Mouse (Mus musculus) embryonic facial prominence, embryonic 14.5 days (tissue): ENCODE measurements at regions not wholly inside any gene's neighbourhood (a gene's known extent, or its start where the extent isn't known, plus 50 kb on each side); places are given as distances from the start of the nearest gene placed in this dataset.

ENCODE experiments used
- ATAC-seq: fragments of 200-750 bp; cut with Nextera tagmentation; 2 replicates; pipeline ENCODE4 v1.8.0; 2017; ENCODE audit warnings: low read depth, moderate number of reproducible peaks, moderate TSS enrichment
- DNase-seq: peaks from one replicate; pipeline ENCODE4 v3.0.0-alpha.2; 2015; ENCODE audit warnings: low spot score
- H3K27ac ChIP-seq: fragments of 300-500 bp; sonication (generic); replicated peaks from 2 replicates; pipeline ENCODE4 v1.5.1; 2014; ENCODE audit warnings: low read depth, mild to moderate bottlenecking, low read length, moderate library complexity
- H3K27me3 ChIP-seq: fragments of 300-500 bp; sonication (generic); replicated peaks from 2 replicates; pipeline ENCODE4 v1.6.1; 2014; ENCODE audit warnings: low read length; ENCODE audit not compliant: control insufficient read depth, insufficient read depth
- H3K36me3 ChIP-seq: fragments of 300-500 bp; sonication (generic); 2 replicates; pipeline ENCODE4 v1.6.1; 2014; ENCODE audit warnings: low read length, mixed read lengths; ENCODE audit not compliant: control insufficient read depth, insufficient read depth
- H3K4me1 ChIP-seq: fragments of 300-500 bp; sonication (generic); 2 replicates; pipeline ENCODE4 v1.6.1; 2014; ENCODE audit warnings: antibody characterized with exemption, low read length; ENCODE audit not compliant: control insufficient read depth, insufficient read depth
- H3K4me2 ChIP-seq: fragments of 300-500 bp; sonication (generic); 2 replicates; pipeline ENCODE4 v1.6.1; 2014; ENCODE audit warnings: low read depth, mild to moderate bottlenecking, low read length, moderate library complexity, mixed read lengths
- H3K4me3 ChIP-seq: fragments of 300-500 bp; sonication (generic); 2 replicates; pipeline ENCODE4 v1.5.1; 2014; ENCODE audit warnings: low read depth, mild to moderate bottlenecking, low read length
- H3K9ac ChIP-seq: fragments of 300-500 bp; sonication (generic); 2 replicates; pipeline ENCODE4 v1.6.1; 2014; ENCODE audit warnings: low read depth, mild to moderate bottlenecking, low read length, moderate library complexity, mixed read lengths
- H3K9me3 ChIP-seq: fragments of 300-500 bp; sonication (generic); 2 replicates; pipeline ENCODE4 v1.6.1; 2016; ENCODE audit warnings: low read length; ENCODE audit not compliant: control insufficient read depth
- WGBS: fragments of 180-500 bp; shearing (Covaris S2); extraction: QIAGEN DNeasy Blood & Tissue Kit; methylation state at CpG from one replicate; pipeline ENCODE4 v1.1.7; 2014; 5-methylcytosine and 5-hydroxymethylcytosine counted together

DNA sequence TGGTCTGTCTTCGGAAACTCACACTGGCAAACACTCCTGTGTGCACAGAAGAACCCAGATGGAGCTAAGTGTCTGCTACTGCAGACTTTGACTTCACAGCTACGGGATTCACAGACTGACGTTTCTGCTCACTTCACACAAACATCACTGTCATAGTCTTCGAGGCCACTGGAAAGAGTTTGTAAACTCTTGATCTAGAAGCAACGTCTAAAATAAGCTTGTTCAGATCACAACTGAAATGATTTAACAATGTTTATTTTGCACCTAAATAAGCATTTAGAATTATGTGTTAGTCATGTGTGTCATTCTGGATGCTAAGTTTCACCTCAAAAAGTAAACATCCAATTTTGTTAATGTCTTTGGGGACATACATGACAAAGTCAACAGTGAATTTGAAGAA lies 221.7 kb downstream of the Gm19410 start:
- Histone ChIP-seq H3K9me3 (no peaks in the 10 kb centered on the region), H3K36me3 (no peaks in the 10 kb centered on the region), H3K4me1 (peaks cover 16% of the 10 kb centered on the region), H3K9ac (no peak overlapping the region), H3K4me3 (no peak overlapping the region), H3K4me2 (no peak overlapping the region), H3K27ac (no peak overlapping the region), H3K27me3 (no peaks in the 10 kb centered on the region)
- DNase-seq (no peak), ATAC-seq (no peak)
- WGBS, result 66% methylated on average over 5 of the region's 5 CpGs

DNA sequence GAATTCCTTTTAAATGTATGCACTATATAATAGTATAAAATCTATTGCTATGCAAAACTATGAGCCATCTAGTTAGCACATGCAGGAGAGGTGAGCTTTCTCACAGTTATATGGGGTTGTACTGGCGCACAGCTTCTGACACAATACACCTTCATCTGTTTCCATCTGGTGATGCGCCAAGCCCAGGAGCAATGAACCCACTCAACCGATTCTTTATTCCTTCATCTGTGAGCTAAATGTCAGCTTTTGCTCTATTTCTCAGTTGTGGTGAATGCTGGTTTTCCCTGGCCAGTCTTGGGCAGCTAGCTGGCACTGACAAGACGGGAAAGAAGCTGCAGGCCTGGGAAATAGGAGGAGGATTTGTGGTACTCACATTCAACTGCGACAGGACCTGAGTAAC lies 225.4 kb downstream of the Gm19410 start:
- Histone ChIP-seq H3K9me3 (no peaks in the 10 kb centered on the region), H3K27me3 (no peaks in the 10 kb centered on the region), H3K36me3 (no peaks in the 10 kb centered on the region), H3K4me2 (no peak overlapping the region), H3K4me3 (no peak overlapping the region), H3K9ac (no peak overlapping the region), H3K27ac (no peak overlapping the region), H3K4me1 (peaks cover 1% of the 10 kb centered on the region; the same call in 1 of the 2 replicates)
- 76% methylated on average over 5 of the region's 5 CpGs for WGBS
- DNase-seq, result no peak
- ATAC-seq, result no peak

DNA sequence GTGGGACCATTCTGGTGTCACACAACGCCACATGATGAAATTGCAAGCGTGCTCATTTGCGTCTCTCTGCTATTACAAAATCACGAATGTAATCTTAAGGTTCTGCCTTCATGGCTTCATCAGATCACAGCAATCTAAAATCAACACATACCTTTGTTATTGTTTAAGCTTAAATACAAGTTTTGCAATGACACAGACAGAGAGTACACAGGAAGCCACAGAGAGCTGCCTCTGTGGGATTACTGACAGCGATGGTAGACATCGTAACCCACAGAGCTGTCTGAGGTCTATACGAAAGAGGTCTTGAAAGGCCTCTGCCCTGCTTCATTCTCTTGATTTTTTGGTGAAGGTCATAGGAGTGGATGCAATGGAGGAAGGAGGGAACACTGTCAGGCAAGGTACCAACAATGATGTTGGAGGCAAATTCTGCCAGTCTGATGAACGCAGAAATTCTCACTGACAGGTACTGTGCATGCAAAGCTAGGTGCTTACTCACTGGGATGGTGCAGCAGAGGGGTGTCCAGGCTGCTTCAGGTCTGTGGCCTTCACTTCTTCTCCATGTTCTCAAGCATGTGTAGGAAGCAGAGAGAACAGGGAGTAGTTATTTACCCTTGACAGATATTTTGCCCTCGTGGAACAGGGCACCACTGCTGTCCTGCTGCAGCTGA lies 226.5 kb downstream of the Gm19410 start:
- no peak for DNase-seq
- H3K27ac ChIP-seq, result no peak overlapping the region
- H3K4me1 ChIP-seq, result no peaks in the 10 kb centered on the region
- no peak overlapping the region for H3K9ac ChIP-seq
- WGBS, result 91% methylated on average over 9 of the region's 9 CpGs
- no peak overlapping the region for H3K4me3 ChIP-seq
- no peaks in the 10 kb centered on the region for H3K9me3 ChIP-seq
- ATAC-seq, result no peak
- H3K27me3 ChIP-seq, result no peaks in the 10 kb centered on the region
- no peak overlapping the region for H3K4me2 ChIP-seq
- H3K36me3 ChIP-seq, result no peaks in the 10 kb centered on the region

DNA sequence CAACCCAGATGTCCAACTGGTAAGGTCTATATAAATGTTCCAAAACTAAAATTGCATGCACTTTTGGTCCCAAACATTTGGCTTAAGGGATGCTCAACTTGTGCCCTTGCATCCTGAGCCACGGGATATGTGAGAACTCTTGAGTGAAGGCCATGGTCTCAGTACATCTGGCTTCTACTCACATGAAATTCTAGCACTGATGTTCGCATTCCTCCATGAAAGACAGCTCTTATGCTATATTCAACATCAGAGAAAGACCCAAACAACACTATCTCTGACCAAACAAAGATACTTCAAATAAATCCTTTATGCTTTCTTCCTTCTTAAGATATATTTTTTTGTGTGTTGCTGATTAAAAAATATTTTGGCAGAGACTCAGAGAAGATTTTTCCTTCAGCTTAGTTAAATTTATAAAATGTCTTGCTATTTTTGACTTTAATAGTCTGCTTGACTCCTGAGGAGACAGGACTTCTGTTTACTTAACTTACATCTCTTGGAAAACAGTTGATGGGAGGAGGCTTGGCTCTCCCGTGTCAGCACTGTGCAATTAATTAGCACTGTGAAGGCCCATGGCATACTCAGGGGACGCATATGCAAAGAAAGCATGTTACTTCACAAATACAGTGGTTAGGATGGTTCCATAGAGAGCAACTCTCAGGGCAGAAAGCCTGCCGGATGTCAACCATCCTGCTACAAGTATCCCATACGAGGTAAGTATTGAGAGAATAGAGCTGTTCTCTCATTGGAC lies 230.9 kb downstream of the Gm19410 start:
- 67% methylated on average over 6 of the region's 6 CpGs for WGBS
- H3K4me1 ChIP-seq, result no peaks in the 10 kb centered on the region
- H3K9me3 ChIP-seq, result no peaks in the 10 kb centered on the region
- H3K9ac ChIP-seq, result no peak overlapping the region
- no peak overlapping the region for H3K27ac ChIP-seq
- DNase-seq (no peak), ATAC-seq (0 out of 2 replicates have a peak, but pooled peaks have one; percentile 41)
- H3K4me3 ChIP-seq, result no peak overlapping the region
- H3K27me3 ChIP-seq, result no peaks in the 10 kb centered on the region
- no peak overlapping the region for H3K4me2 ChIP-seq
- H3K36me3 ChIP-seq, result no peaks in the 10 kb centered on the region

DNA sequence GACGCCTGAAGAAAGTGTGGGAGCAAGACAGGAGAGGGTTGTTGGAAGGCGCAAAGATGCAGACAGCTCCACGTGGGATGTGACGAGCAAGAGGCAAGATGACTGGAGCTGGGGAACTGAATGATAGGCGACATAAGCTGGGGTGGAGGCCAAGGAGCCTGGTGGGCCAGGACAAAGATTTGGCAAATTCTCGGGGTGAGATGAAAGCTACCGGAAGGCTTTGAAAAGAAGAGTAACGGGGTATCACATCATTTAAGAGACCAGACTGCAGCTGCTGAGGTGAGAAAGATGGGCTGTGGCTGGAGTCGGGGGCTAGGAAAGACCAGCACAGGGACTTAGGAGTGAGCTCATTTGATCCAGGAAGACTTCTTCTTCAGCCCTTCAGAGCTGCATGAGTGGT lies 234.0 kb downstream of the Gm19410 start:
- WGBS, result 85% methylated on average over 9 of the region's 9 CpGs
- ATAC-seq, result no peak
- H3K27ac ChIP-seq, result no peak overlapping the region

DNA sequence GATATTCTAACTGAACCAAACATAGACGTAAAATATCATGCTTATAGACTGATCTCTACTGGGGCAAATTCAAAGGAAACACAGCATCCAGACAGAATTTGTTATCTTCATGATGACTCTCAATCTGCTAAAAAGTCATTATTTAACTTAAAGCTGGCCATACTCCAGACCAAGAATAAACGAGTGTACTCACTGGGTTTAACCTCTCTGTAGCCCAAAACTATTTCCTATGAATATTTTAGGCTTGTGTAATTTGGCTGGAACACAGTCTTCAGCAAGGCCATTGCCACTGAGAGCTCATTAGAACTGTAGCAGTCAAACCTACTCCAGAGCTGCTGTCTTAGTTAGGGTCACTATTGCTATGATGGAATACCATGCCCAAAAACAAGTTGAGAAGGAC lies 238.8 kb downstream of the Gm19410 start:
- H3K4me2 ChIP-seq, result no peak overlapping the region
- H3K9ac ChIP-seq, result no peak overlapping the region
- ATAC-seq, result no peak
- WGBS, result 76% methylated on average over 2 of the region's 2 CpGs
- H3K9me3 ChIP-seq, result peaks cover 10% of the 10 kb centered on the region; the same call in 1 of the 2 replicates
- H3K27me3 ChIP-seq, result no peaks in the 10 kb centered on the region
- no peak overlapping the region for H3K4me3 ChIP-seq
- no peaks in the 10 kb centered on the region for H3K36me3 ChIP-seq
- H3K4me1 ChIP-seq, result no peaks in the 10 kb centered on the region
- H3K27ac ChIP-seq, result no peak overlapping the region
- DNase-seq, result no peak

More for the DNA sequence above, 234.0 kb downstream of the Gm19410 start:
- H3K4me1 ChIP-seq, result no peaks in the 10 kb centered on the region
- H3K4me2 ChIP-seq, result no peak overlapping the region
- no peaks in the 10 kb centered on the region for H3K9me3 ChIP-seq
- H3K36me3 ChIP-seq, result no peaks in the 10 kb centered on the region
- DNase-seq, result no peak
- H3K4me3 ChIP-seq, result no peak overlapping the region
- H3K27me3 ChIP-seq, result no peaks in the 10 kb centered on the region
- no peak overlapping the region for H3K9ac ChIP-seq

DNA sequence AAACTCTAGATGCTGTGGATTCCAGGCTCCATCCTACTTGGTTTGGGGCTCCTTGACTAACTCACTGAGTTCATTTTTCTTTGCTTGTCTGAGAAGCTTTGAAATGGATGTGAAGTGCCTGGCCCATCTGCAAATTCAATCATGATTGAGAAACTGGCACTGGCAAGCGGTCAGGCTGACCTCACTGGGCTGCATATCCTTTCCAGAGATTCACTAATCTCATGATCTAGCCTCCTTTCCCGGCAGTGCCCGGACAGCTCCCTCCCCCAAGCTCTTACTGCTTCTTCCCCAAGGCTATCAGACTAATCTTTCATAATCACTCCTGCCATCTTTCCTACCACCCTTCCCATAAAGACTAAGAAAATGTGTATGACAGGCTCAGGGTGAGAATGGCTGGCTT lies 239.9 kb downstream of the Gm19410 start:
- 45% methylated on average over 3 of the region's 3 CpGs for WGBS
- no peak overlapping the region for H3K4me2 ChIP-seq
- no peak overlapping the region for H3K27ac ChIP-seq
- H3K4me3 ChIP-seq, result no peak overlapping the region
- no peaks in the 10 kb centered on the region for H3K36me3 ChIP-seq
- ATAC-seq (no peak), DNase-seq (no peak)
- no peak overlapping the region for H3K9ac ChIP-seq
- no peaks in the 10 kb centered on the region for H3K27me3 ChIP-seq
- H3K9me3 ChIP-seq, result peaks cover 10% of the 10 kb centered on the region; the same call in 1 of the 2 replicates
- H3K4me1 ChIP-seq, result no peaks in the 10 kb centered on the region

DNA sequence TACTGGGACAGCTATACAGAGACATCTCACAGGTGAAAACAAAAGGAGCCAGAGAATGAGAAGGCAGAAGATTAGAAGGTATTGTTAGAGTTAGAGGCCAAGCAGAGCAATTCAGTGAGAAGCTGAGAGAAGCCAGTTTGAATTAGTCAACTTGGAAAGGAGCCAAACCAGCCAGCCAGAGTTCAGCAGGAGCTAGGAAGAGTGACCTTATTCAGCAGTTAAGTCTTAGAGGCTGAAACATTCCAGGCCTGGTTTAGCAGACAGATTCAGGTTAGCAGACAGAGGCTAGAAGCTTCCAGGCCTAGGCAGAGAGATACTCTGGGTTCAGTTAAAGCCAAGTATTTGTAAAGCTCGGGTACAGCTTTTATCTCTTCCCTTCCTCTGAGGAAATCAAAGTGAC lies 242.1 kb downstream of the Gm19410 start:
- Histone ChIP-seq H3K9me3 (peaks cover 10% of the 10 kb centered on the region; the same call in 1 of the 2 replicates), H3K4me2 (no peak overlapping the region), H3K4me3 (no peak overlapping the region), H3K9ac (no peak overlapping the region), H3K36me3 (no peaks in the 10 kb centered on the region), H3K27me3 (no peaks in the 10 kb centered on the region), H3K27ac (no peak overlapping the region), H3K4me1 (no peaks in the 10 kb centered on the region)
- WGBS, result 69% methylated on average over 1 of the region's 1 CpGs
- ATAC-seq (no peak), DNase-seq (no peak)

DNA sequence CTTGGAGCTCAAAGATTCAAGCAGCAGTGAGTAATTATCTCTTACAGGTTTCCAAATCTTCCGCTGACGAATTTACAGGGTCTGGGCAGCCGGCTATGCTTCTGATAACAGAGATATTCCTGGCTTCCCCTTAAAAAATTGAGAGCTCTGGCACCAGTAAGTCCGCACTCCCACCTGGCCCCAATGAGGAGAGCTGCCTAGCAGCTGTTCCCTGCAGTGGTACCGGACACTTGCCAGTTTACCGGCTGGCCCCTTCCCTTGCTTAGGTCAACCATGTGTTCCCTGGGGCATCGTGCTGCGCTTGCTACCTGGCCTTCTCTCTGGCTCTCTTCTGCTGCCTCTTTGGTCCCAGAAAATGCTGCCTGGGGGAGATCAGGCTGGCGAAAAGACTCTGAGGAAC lies 244.0 kb downstream of the Gm19410 start:
- Histone ChIP-seq H3K4me3 (no peak overlapping the region), H3K9me3 (peaks cover 10% of the 10 kb centered on the region; the same call in 1 of the 2 replicates), H3K27me3 (no peaks in the 10 kb centered on the region), H3K4me2 (no peak overlapping the region), H3K4me1 (no peaks in the 10 kb centered on the region), H3K27ac (no peak overlapping the region), H3K9ac (no peak overlapping the region), H3K36me3 (no peaks in the 10 kb centered on the region)
- 54% methylated on average over 9 of the region's 9 CpGs for WGBS
- ATAC-seq, result no peak
- no peak for DNase-seq
